ENCODE assay signal across 9 mouse cellular contexts in the genomic region with DNA sequence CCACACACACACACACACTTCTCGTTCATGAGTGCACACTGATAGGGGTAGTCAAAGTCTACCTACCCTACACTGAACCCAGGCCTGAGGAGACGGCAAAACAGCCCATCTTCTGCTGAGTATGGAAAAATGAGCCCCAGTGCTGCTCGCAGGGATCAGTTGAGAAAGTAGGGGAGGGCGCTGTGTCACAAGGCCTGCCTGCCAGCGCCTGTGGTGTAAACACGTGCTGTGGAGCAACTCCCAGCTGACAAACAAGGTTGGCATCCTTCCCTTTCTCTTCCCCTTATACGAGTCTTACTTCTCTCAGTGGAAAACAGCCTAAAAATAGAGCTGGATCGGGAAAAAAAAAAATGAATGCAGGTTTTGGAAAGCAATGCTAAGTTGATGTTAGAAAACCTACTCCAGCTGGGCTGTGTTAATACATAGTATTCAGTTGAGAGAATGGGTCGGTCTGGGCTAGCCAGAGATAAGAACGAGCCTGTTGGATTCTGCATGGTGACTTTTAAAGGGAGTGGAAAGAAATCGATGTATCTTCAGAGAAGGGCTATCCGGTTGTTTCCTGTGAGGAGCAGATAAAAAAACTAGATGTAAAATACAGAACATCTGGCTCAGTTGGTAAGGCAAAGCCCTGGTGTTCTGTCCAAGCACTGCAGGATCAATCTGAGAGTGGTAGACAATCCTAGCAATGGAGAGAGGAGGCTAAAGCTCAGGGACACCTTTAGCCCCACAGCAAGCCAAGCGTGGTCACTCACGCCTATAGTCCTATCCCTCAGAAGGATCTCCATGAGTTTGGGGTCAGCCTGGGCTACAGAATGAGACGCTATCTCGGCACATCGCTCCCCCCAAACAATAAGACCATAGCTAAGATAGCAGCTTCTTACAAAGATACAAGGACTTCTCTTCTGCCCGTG. TPM values are rescaled to one million over a fixed set of nuclear protein-coding genes. Genes with fewer than 3 reads are reported as not detected.
DNase-seq lines count a peak whose midpoint lies in the region; ATAC-seq lines count a peak whose summit lies in the region.
"Had no signal": no experiment of that assay in that cellular context is flagged by ENCODE, and none has a peak within 500 bp of the region (broad histone marks: within the 10 kb centered on the region; RNA-seq: fewer than 3 reads in every experiment).

No protein-coding gene starts in this region.

- H3K9me3 ChIP-seq in intestine, embryonic 16.5 days (ENCODE audit: control insufficient read depth, low read length), result no peaks in the 10 kb centered on the region
- H3K9me3 ChIP-seq: limb, embryonic 12.5 days had no signal

- H3K4me3 ChIP-seq in intestine, embryonic 16.5 days (ENCODE audit: low read length), result no peak overlapping the region
- H3K4me3 ChIP-seq: limb, embryonic 12.5 days had no signal

- no peaks in the 10 kb centered on the region for H3K36me3 ChIP-seq in intestine, embryonic 16.5 days (ENCODE audit: control insufficient read depth, insufficient read depth, low read length)
- H3K36me3 ChIP-seq: limb, embryonic 12.5 days had no signal

- no peak overlapping the region for H3K27ac ChIP-seq in intestine, embryonic 16.5 days (ENCODE audit: low read length)
- H3K27ac ChIP-seq: limb, embryonic 12.5 days had no signal

- no peaks in the 10 kb centered on the region for H3K4me1 ChIP-seq in intestine, embryonic 16.5 days (ENCODE audit: control insufficient read depth, insufficient read depth, low read length)
- H3K4me1 ChIP-seq: limb, embryonic 12.5 days had no signal

- no peaks in the 10 kb centered on the region for H3K27me3 ChIP-seq in intestine, embryonic 16.5 days (replicated peaks; ENCODE audit: control insufficient read depth, insufficient read depth, low read length)
- H3K27me3 ChIP-seq: limb, embryonic 12.5 days had no signal

- H3K4me2 ChIP-seq in intestine, embryonic 16.5 days (ENCODE audit: low read depth, low read length), result no peak overlapping the region
- H3K4me2 ChIP-seq: limb, embryonic 12.5 days had no signal

- peak; percentile 58 to 88 for DNase-seq in adrenal gland, adult (ENCODE audit: inconsistent age in 2 of 2, low spot score in 1 of 2)
- no peak for DNase-seq in adrenal gland, postnatal 4 days (ENCODE audit: low spot score in 2 of 2)
- peak; percentile 31 for DNase-seq in testis, postnatal 14 days (ENCODE audit: low spot score)
- DNase-seq in testis, postnatal 10 days (ENCODE audit: low spot score), result no peak
- DNase-seq in lung, postnatal 36 days, result peak; percentile 84
- no peak for DNase-seq in thymus, postnatal 25 days
- DNase-seq in T-cell, adult 2 months (ENCODE audit: low spot score), result no peak

- 63% methylated on average over 18 of the region's 18 CpGs for WGBS in intestine, embryonic 16.5 days

- ATAC-seq in intestine, embryonic 16.5 days, result 0 out of 2 replicates have a peak, but pooled peaks have one; percentile 44

- H3K9ac ChIP-seq in intestine, embryonic 16.5 days (ENCODE audit: low read depth, low read length), result no peak overlapping the region
- H3K9ac ChIP-seq: limb, embryonic 12.5 days had no signal

RNA-seq across cellular contexts. Expression of gene Pfkfb3, which starts 40.6 kb away (rescaled TPM):
- total RNA-seq in adrenal gland, postnatal 4 days (2021), result 10 to 100 TPM; 37.2 to 38.1 TPM
- polyA plus RNA-seq in intestine, embryonic 16.5 days (2015; fragmentation: Nextera tagmentation; extraction: Ambion mirVana), result 14.5 and 16.2 TPM in 2 replicates

Comparison
In these comparisons a context has a peak if more than half of its experiments do, and no peak if none do; other contexts are left out.
1. DNase-seq: peak in adrenal gland, adult (2 of 2), testis, postnatal 14 days (single experiment) and lung, postnatal 36 days (single experiment); none in adrenal gland, postnatal 4 days (0 of 2), testis, postnatal 10 days (single experiment), thymus, postnatal 25 days (single experiment) and T-cell, adult 2 months (single experiment).